ENCODE assay signal across 19 mouse cellular contexts in genomic region chr2:146583807-146584388, GRCm38 (mm10).
DNase-seq lines count a peak whose midpoint lies in the region; ATAC-seq and TF ChIP-seq lines count a peak whose summit lies in the region.
"Had no signal": no experiment of that assay in that cellular context is flagged by ENCODE, and none has a peak within 500 bp of the region (broad histone marks: within the 10 kb centered on the region; RNA-seq: fewer than 3 reads in every experiment).

No protein-coding gene starts in this region.

- H3K9me3 ChIP-seq in intestine, embryonic 16.5 days (ENCODE audit: control insufficient read depth, low read length): no peaks in the 10 kb centered on the region
- H3K9me3 ChIP-seq in intestine, embryonic 15.5 days: no peaks in the 10 kb centered on the region
- H3K9me3 ChIP-seq: forebrain, embryonic 10.5 days; forebrain, embryonic 13.5 days; hindbrain, embryonic 12.5 days; hindbrain, embryonic 15.5 days had no signal

- H3K79me2 ChIP-seq in C2C12 (ENCODE audit: control insufficient read depth, insufficient read depth): no peaks in the 10 kb centered on the region
- H3K79me2 ChIP-seq in myocyte (ENCODE audit: control insufficient read depth, insufficient read depth): no peaks in the 10 kb centered on the region

- DNase-seq in 3T3-L1 (ENCODE audit: low read depth, low spot score): peak; percentile 68
- DNase-seq in lung, adult 2 months: no peak
- no peak for DNase-seq in gastrocnemius, postnatal 10 days
- DNase-seq: adrenal gland, postnatal 10 days; adrenal gland, postnatal 36 days; cerebellum, adult 18-20 months; cerebellum, adult 9-10 months; cerebellum, postnatal 14 days; gastrocnemius, postnatal 36 days; kidney, adult 8-10 months had no signal

- peak; percentile 46; the same call in 1 of the 2 replicates for ATAC-seq in intestine, embryonic 16.5 days
- no peak for ATAC-seq in intestine, embryonic 15.5 days
- ATAC-seq: forebrain, embryonic 13.5 days; Patski had no signal

- H3K27ac ChIP-seq in intestine, embryonic 16.5 days (ENCODE audit: low read length): no peak overlapping the region
- no peak overlapping the region for H3K27ac ChIP-seq in intestine, embryonic 15.5 days
- H3K27ac ChIP-seq: forebrain, embryonic 10.5 days; forebrain, embryonic 13.5 days; hindbrain, embryonic 12.5 days; hindbrain, embryonic 15.5 days had no signal

- H3ac ChIP-seq in C2C12 (ENCODE audit: control insufficient read depth, insufficient read length, low read depth) (no peak overlapping the region), myocyte (ENCODE audit: control insufficient read depth, insufficient read length) (no peak overlapping the region)

- TF ChIP-seq POLR2A in myocyte (IDR thresholded peaks at IDR 0.05; ENCODE audit: insufficient read length, low read depth): no peak
- no peak for TF ChIP-seq POLR2A in lung, adult 2 months (IDR thresholded peaks at IDR 0.05; ENCODE audit: borderline replicate concordance, extremely low read depth, low read depth, low read length)

- no peak overlapping the region for H3K4me2 ChIP-seq in intestine, embryonic 16.5 days (ENCODE audit: low read depth, low read length)
- H3K4me2 ChIP-seq in intestine, embryonic 15.5 days (replicated peaks): no peak overlapping the region
- H3K4me2 ChIP-seq in myocyte (ENCODE audit: low read depth): no peak overlapping the region
- H3K4me2 ChIP-seq: forebrain, embryonic 13.5 days; hindbrain, embryonic 12.5 days; hindbrain, embryonic 15.5 days had no signal

- no peaks in the 10 kb centered on the region for H3K36me3 ChIP-seq in intestine, embryonic 16.5 days (ENCODE audit: control insufficient read depth, insufficient read depth, low read length)
- no peaks in the 10 kb centered on the region for H3K36me3 ChIP-seq in intestine, embryonic 15.5 days
- H3K36me3 ChIP-seq in C2C12 (ENCODE audit: control insufficient read depth, insufficient read depth) (no peaks in the 10 kb centered on the region), myocyte (ENCODE audit: control insufficient read depth, insufficient read depth) (no peaks in the 10 kb centered on the region)
- H3K36me3 ChIP-seq: forebrain, embryonic 10.5 days; hindbrain, embryonic 12.5 days; hindbrain, embryonic 15.5 days had no signal

- H3K4me3 ChIP-seq in intestine, embryonic 16.5 days (ENCODE audit: low read length): no peak overlapping the region
- H3K4me3 ChIP-seq in intestine, embryonic 15.5 days (replicated peaks): no peak overlapping the region
- H3K4me3 ChIP-seq in C2C12 (ENCODE audit: insufficient read depth, poor library complexity, severe bottlenecking) (no peak overlapping the region), myocyte (no peak overlapping the region)
- H3K4me3 ChIP-seq in lung, adult 2 months (replicated peaks; ENCODE audit: extremely low read depth, low read depth, low read length): no peak overlapping the region
- H3K4me3 ChIP-seq: forebrain, embryonic 10.5 days; forebrain, embryonic 13.5 days; hindbrain, embryonic 12.5 days; hindbrain, embryonic 15.5 days had no signal

- H3K27me3 ChIP-seq in intestine, embryonic 16.5 days (replicated peaks; ENCODE audit: control insufficient read depth, insufficient read depth, low read length): no peaks in the 10 kb centered on the region
- no peaks in the 10 kb centered on the region for H3K27me3 ChIP-seq in intestine, embryonic 15.5 days (replicated peaks)
- H3K27me3 ChIP-seq in C2C12 (ENCODE audit: control insufficient read depth, insufficient read depth, insufficient read length) (no peaks in the 10 kb centered on the region), myocyte (ENCODE audit: control insufficient read depth, insufficient read depth, insufficient read length) (no peaks in the 10 kb centered on the region)
- H3K27me3 ChIP-seq: forebrain, embryonic 13.5 days; hindbrain, embryonic 12.5 days; hindbrain, embryonic 15.5 days had no signal

- TF ChIP-seq CTCF in C2C12 (IDR thresholded peaks at IDR 0.05; ENCODE audit: control insufficient read depth, insufficient read depth, insufficient read length): no peak
- no peak for TF ChIP-seq CTCF in lung, adult 2 months (IDR thresholded peaks at IDR 0.05; ENCODE audit: insufficient read depth, low read length)

- H3K9ac ChIP-seq in intestine, embryonic 16.5 days (ENCODE audit: low read depth, low read length): no peak overlapping the region
- no peak overlapping the region for H3K9ac ChIP-seq in intestine, embryonic 15.5 days
- H3K9ac ChIP-seq: forebrain, embryonic 13.5 days; hindbrain, embryonic 12.5 days; hindbrain, embryonic 15.5 days had no signal

- no peaks in the 10 kb centered on the region for H3K4me1 ChIP-seq in intestine, embryonic 16.5 days (ENCODE audit: control insufficient read depth, insufficient read depth, low read length)
- H3K4me1 ChIP-seq in intestine, embryonic 15.5 days (replicated peaks): no peaks in the 10 kb centered on the region
- peaks cover 2% of the 10 kb centered on the region for H3K4me1 ChIP-seq in lung, adult 2 months (ENCODE audit: control insufficient read depth, insufficient read depth, low read length)
- H3K4me1 ChIP-seq: forebrain, embryonic 10.5 days; forebrain, embryonic 13.5 days; hindbrain, embryonic 12.5 days; hindbrain, embryonic 15.5 days had no signal

- H3K79me3 ChIP-seq in C2C12 (ENCODE audit: low read depth): no peaks in the 10 kb centered on the region

TF ChIP-seq in C2C12, 6 proteins besides CTCF, POLR2A, EP300 and RAD21:
- TF ChIP-seq USF1 (IDR thresholded peaks at IDR 0.05; ENCODE audit: low read depth) (peak; percentile 79), FOSL1 (IDR thresholded peaks at IDR 0.05; ENCODE audit: insufficient read depth, low read length, poor library complexity, severe bottlenecking) (no peak)
TF ChIP-seq in C2C12: peak in this region for 1.

TF ChIP-seq in myocyte, 11 proteins besides CTCF, POLR2A, EP300 and RAD21:
- TF ChIP-seq POLR2AphosphoS2 (IDR thresholded peaks at IDR 0.05; ENCODE audit: insufficient read length, low read depth) (no peak), SRF (IDR thresholded peaks at IDR 0.05; ENCODE audit: control insufficient read depth, insufficient read length, low read depth) (no peak), USF1 (IDR thresholded peaks at IDR 0.05; ENCODE audit: low read depth) (peak; percentile 65)
